Mouse (Mus musculus) heart, embryonic 16.5 days (tissue): ENCODE data around the gene Ostn. TPM values are rescaled to one million over a fixed set of nuclear protein-coding genes. Genes with fewer than 3 reads are reported as not detected.

Source experiments
- ATAC-seq: fragments of 200-750 bp; cut with Nextera tagmentation; replicated peaks from 2 replicates; pipeline ENCODE4 v1.8.0; 2017; ENCODE audit warnings: moderate number of reproducible peaks; ENCODE audit not compliant: insufficient read depth, low FRiP score; ENCODE audit errors: extremely low read depth
- H3K27ac ChIP-seq: fragments of 300-500 bp; sonication (generic); 2 replicates; pipeline ENCODE4 v1.5.1; 2014; ENCODE audit warnings: mild to moderate bottlenecking, low read length, control low read depth, moderate library complexity
- H3K27me3 ChIP-seq: fragments of 300-500 bp; sonication (generic); 2 replicates; pipeline ENCODE4 v1.6.1; 2014; ENCODE audit warnings: low read length, mixed read lengths; ENCODE audit not compliant: control insufficient read depth, insufficient read depth
- H3K36me3 ChIP-seq: fragments of 300-500 bp; sonication (generic); 2 replicates; pipeline ENCODE4 v1.6.1; 2014; ENCODE audit not compliant: control insufficient read depth, insufficient read depth
- H3K4me1 ChIP-seq: fragments of 300-500 bp; sonication (generic); 2 replicates; pipeline ENCODE4 v1.6.1; 2014; ENCODE audit warnings: low read length, mixed read lengths; ENCODE audit not compliant: control insufficient read depth, insufficient read depth
- H3K4me2 ChIP-seq: fragments of 300-500 bp; sonication (generic); 2 replicates; pipeline ENCODE4 v1.6.1; 2014; ENCODE audit warnings: low read depth, mild to moderate bottlenecking, control low read depth, low read length
- H3K4me3 ChIP-seq: fragments of 300-500 bp; sonication (generic); 2 replicates; pipeline ENCODE4 v1.5.1; 2014; ENCODE audit warnings: mild to moderate bottlenecking, control low read depth, low read length
- H3K9ac ChIP-seq: fragments of 300-500 bp; sonication (generic); 2 replicates; pipeline ENCODE4 v1.6.1; 2014; ENCODE audit warnings: low read length, control low read depth
- H3K9me3 ChIP-seq: fragments of 300-500 bp; sonication (generic); replicated peaks from 2 replicates; pipeline ENCODE4 v1.6.1; 2016; ENCODE audit warnings: low read length; ENCODE audit not compliant: control insufficient read depth
- WGBS: fragments of 180-500 bp; shearing (Covaris S2); extraction: QIAGEN DNeasy Blood & Tissue Kit; methylation state at CpG from one replicate; pipeline ENCODE4 v1.1.7; 2014; 5-methylcytosine and 5-hydroxymethylcytosine counted together
- polyA plus RNA-seq: library from polyadenylated mRNA; unstranded; fragments of >200 nt; fragmentation: Nextera tagmentation; extraction: Ambion mirVana; gene quantifications from 2 replicates; pipeline ENCODE4 v1.2.1, GENCODE M21; 2015

Ostn gene
- polyA plus RNA-seq, 1 experiment from 2014 or later, result not detected

- Histone ChIP-seq H3K27me3 (no peaks in the 10 kb centered on the region), H3K4me3 (no peak overlapping the region), H3K9me3 (no peaks in the 10 kb centered on the region), H3K4me1 (no peaks in the 10 kb centered on the region), H3K4me2 (no peak overlapping the region), H3K36me3 (no peaks in the 10 kb centered on the region), H3K27ac (no peak overlapping the region), H3K9ac (no peak overlapping the region)
- WGBS, result 91% methylated on average over 2 of the region's 2 CpGs
- no peak for ATAC-seq
Measured at GRCm38 (mm10) chr16:27349235-27349634, 41.9 kb downstream of the Ostn start.

- no peaks in the 10 kb centered on the region for H3K36me3 ChIP-seq
- no peaks in the 10 kb centered on the region for H3K4me1 ChIP-seq
- no peaks in the 10 kb centered on the region for H3K9me3 ChIP-seq
- no peak for ATAC-seq
- no peaks in the 10 kb centered on the region for H3K27me3 ChIP-seq
- H3K9ac ChIP-seq, result no peak overlapping the region
- WGBS, result 80% methylated on average over 7 of the region's 7 CpGs
- no peak overlapping the region for H3K4me2 ChIP-seq
- no peak overlapping the region for H3K4me3 ChIP-seq
- no peak overlapping the region for H3K27ac ChIP-seq
Measured at GRCm38 (mm10) chr16:27349878-27350532, 42.7 kb downstream of the Ostn start.

GRCm38 (mm10) chr16:27354464-27354863 is 47.2 kb downstream of the Ostn start:
- no peak for ATAC-seq

GRCm38 (mm10) chr16:27360059-27360458 is 52.8 kb downstream of the Ostn start:
- WGBS, result 86% methylated on average over 1 of the region's 1 CpGs
- Histone ChIP-seq H3K4me2 (no peak overlapping the region), H3K27me3 (no peaks in the 10 kb centered on the region), H3K4me1 (no peaks in the 10 kb centered on the region), H3K9ac (no peak overlapping the region), H3K9me3 (no peaks in the 10 kb centered on the region), H3K36me3 (no peaks in the 10 kb centered on the region), H3K4me3 (no peak overlapping the region), H3K27ac (no peak overlapping the region)
- no peak for ATAC-seq

More at GRCm38 (mm10) chr16:27354464-27354863, 47.2 kb downstream of the Ostn start:
- no peaks in the 10 kb centered on the region for H3K4me1 ChIP-seq
- H3K36me3 ChIP-seq, result no peaks in the 10 kb centered on the region
- no peak overlapping the region for H3K9ac ChIP-seq
- H3K4me3 ChIP-seq, result no peak overlapping the region
- no peaks in the 10 kb centered on the region for H3K27me3 ChIP-seq
- no peak overlapping the region for H3K4me2 ChIP-seq
- H3K27ac ChIP-seq, result no peak overlapping the region
- WGBS, result 43% methylated on average over 2 of the region's 2 CpGs
- no peaks in the 10 kb centered on the region for H3K9me3 ChIP-seq

GRCm38 (mm10) chr16:27370191-27370590 is 62.9 kb downstream of the Ostn start, which contains the start of gene Uts2b:
TSS of gene Uts2b (minus strand) at chr16:27370239.
- no peak within 1 kb of the TSS for H3K9ac ChIP-seq
- no peaks in the 10 kb centered on the region for H3K36me3 ChIP-seq
- ATAC-seq, result no peak
- no peaks in the 10 kb centered on the region for H3K27me3 ChIP-seq
- no peak within 1 kb of the TSS for H3K27ac ChIP-seq
- no peaks in the 10 kb centered on the region for H3K9me3 ChIP-seq
- WGBS, result 66% methylated on average over 8 of the region's 8 CpGs
- no peak within 1 kb of the TSS for H3K4me3 ChIP-seq
- no peak within 1 kb of the TSS for H3K4me2 ChIP-seq
- no peaks in the 10 kb centered on the region for H3K4me1 ChIP-seq

GRCm38 (mm10) chr16:27370700-27371099 is 63.4 kb downstream of the Ostn start:
- no peaks in the 10 kb centered on the region for H3K36me3 ChIP-seq
- no peak overlapping the region for H3K4me3 ChIP-seq
- no peaks in the 10 kb centered on the region for H3K27me3 ChIP-seq
- 83% methylated on average over 2 of the region's 2 CpGs for WGBS
- H3K27ac ChIP-seq, result no peak overlapping the region
- ATAC-seq, result no peak
- H3K4me1 ChIP-seq, result no peaks in the 10 kb centered on the region
- H3K9me3 ChIP-seq, result no peaks in the 10 kb centered on the region
- H3K9ac ChIP-seq, result no peak overlapping the region
- H3K4me2 ChIP-seq, result no peak overlapping the region

- H3K27me3 ChIP-seq, result no peaks in the 10 kb centered on the region
- no peaks in the 10 kb centered on the region for H3K36me3 ChIP-seq
- no peaks in the 10 kb centered on the region for H3K4me1 ChIP-seq
- no peak overlapping the region for H3K9ac ChIP-seq
- no peak overlapping the region for H3K4me2 ChIP-seq
- 63% methylated on average over 3 of the region's 3 CpGs for WGBS
- H3K4me3 ChIP-seq, result no peak overlapping the region
- ATAC-seq, result no peak
- no peak overlapping the region for H3K27ac ChIP-seq
- no peaks in the 10 kb centered on the region for H3K9me3 ChIP-seq
Measured at GRCm38 (mm10) chr16:27374139-27374538, 66.8 kb downstream of the Ostn start.

GRCm38 (mm10) chr16:27375318-27375717 is 68.0 kb downstream of the Ostn start:
- Histone ChIP-seq H3K9me3 (no peaks in the 10 kb centered on the region), H3K27ac (no peak overlapping the region), H3K4me3 (no peak overlapping the region), H3K9ac (no peak overlapping the region), H3K27me3 (no peaks in the 10 kb centered on the region), H3K4me1 (no peaks in the 10 kb centered on the region), H3K36me3 (no peaks in the 10 kb centered on the region), H3K4me2 (no peak overlapping the region)
- WGBS, result 79% methylated on average over 2 of the region's 2 CpGs
- ATAC-seq, result no peak

GRCm38 (mm10) chr16:27376556-27376955 is 69.3 kb downstream of the Ostn start:
- Histone ChIP-seq H3K4me2 (no peak overlapping the region), H3K9ac (no peak overlapping the region), H3K36me3 (no peaks in the 10 kb centered on the region), H3K9me3 (no peaks in the 10 kb centered on the region), H3K27me3 (no peaks in the 10 kb centered on the region), H3K4me3 (no peak overlapping the region), H3K4me1 (no peaks in the 10 kb centered on the region), H3K27ac (no peak overlapping the region)
- ATAC-seq, result no peak
